Mouse (Mus musculus) heart, adult 2 months (tissue): ENCODE measurements around the gene Lgsn. TPM values are rescaled to one million over a fixed set of nuclear protein-coding genes. Genes with fewer than 3 reads are reported as not detected.

Experiments
- DNase-seq, 2 experiments: peaks; one replicate each; pipeline ENCODE4 v3.0.0; 2021
- H3K27ac ChIP-seq: fragments of 200-600 bp; 2 replicates; pipeline ENCODE4 v1.8.1; 2022
- H3K27me3 ChIP-seq: fragments of 200-500 bp; 2 replicates; pipeline ENCODE4 v1.6.1; 2012; ENCODE audit warnings: mild to moderate bottlenecking, low read length, inconsistent platforms, mixed read lengths; ENCODE audit not compliant: control insufficient read depth, insufficient read depth
- H3K36me3 ChIP-seq: fragments of 200-500 bp; 2 replicates; pipeline ENCODE4 v1.6.1; 2012; ENCODE audit warnings: low read length, inconsistent platforms; ENCODE audit not compliant: control insufficient read depth, insufficient read depth
- H3K4me1 ChIP-seq: fragments of 200-500 bp; 2 replicates; pipeline ENCODE4 v1.6.1; 2011; ENCODE audit warnings: low read length; ENCODE audit not compliant: control insufficient read depth, insufficient read depth
- H3K4me3 ChIP-seq: fragments of 200-600 bp; 2 replicates; pipeline ENCODE4 v1.8.1; 2022
- H3K79me2 ChIP-seq: fragments of 200-500 bp; replicated peaks from 2 replicates; pipeline ENCODE4 v1.6.1; 2012; ENCODE audit warnings: mild to moderate bottlenecking, inconsistent platforms, low read length, moderate library complexity, mixed read lengths; ENCODE audit not compliant: control insufficient read depth, insufficient read depth
- H3K9ac ChIP-seq: fragments of 200-500 bp; 2 replicates; pipeline ENCODE4 v1.6.1; 2012; ENCODE audit warnings: low read depth, mild to moderate bottlenecking, control low read depth, inconsistent platforms, low read length, mixed read lengths
- CTCF ChIP-seq: fragments of 200-600 bp; IDR thresholded peaks from 2 replicates; pipeline ENCODE4 v1.8.1; 2022; ENCODE audit warnings: antibody characterized with exemption, mild to moderate bottlenecking, moderate library complexity
- EP300 ChIP-seq: fragments of 200-500 bp; IDR thresholded peaks from 2 replicates; pipeline ENCODE4 v1.6.1; 2011; ENCODE audit warnings: low read depth, low read length, control low read depth; ENCODE audit not compliant: insufficient read depth
- POLR2A ChIP-seq: fragments of 200-500 bp; IDR thresholded peaks from 2 replicates; pipeline ENCODE4 v1.6.1; 2011; ENCODE audit warnings: mild to moderate bottlenecking, low read depth, low read length, control low read depth; ENCODE audit not compliant: insufficient read depth
- WGBS: fragments of 180-500 bp; shearing (Covaris S2); methylation state at CpG from one replicate; pipeline ENCODE4 v1.1.7; 2018; 5-methylcytosine and 5-hydroxymethylcytosine counted together
- intact Hi-C: fragments of 180-260 bp; cut with DNase I; formaldehyde crosslinking; loops from one replicate; pipeline ENCODE4 v1.15.1; 2025
- polyA plus RNA-seq: library from polyadenylated mRNA; depleted of rRNA; stranded (reverse); fragments of >200 nt; gene quantifications from 2 replicates; pipeline ENCODE4 v1.2.3, GENCODE M21; 2012
- total RNA-seq, 2 experiments: library from RNA; stranded (reverse); gene quantifications; 2 replicates each; pipeline ENCODE4 v1.2.3; 2021

Lgsn gene
- total and polyA plus RNA-seq, 3 experiments, result not detected

DNA sequence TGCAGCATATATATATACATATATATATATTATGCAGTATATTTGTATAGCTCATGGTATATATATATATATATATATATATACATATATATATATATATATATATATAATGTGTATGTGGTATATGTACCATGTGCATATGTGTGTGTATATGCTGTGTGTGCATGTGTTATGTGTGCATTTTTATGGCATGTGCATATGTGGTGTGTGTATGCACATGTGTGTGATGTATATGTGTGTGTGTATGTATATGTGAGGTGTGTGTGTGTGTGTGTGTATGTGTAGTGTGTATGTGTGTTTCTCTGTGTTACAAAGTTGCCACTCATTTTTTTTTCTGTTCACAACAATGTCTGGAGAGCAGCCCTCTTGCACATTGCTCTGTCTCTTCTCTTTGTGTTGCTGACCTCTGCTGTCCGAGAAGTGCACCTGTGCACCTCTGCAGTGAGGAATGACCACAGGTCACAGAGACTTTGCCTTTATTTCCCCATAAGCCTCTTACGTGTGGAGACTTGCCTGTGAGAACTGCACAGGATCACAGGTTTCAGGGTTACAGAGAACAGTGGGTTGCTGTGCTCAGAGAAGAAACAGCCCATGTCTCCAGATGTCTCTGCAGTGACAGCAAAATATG, 23.3 kb upstream of the Lgsn start:
- WGBS, result 41% methylated on average over 2 of the region's 2 CpGs
- Histone ChIP-seq H3K27ac (no peak overlapping the region), H3K79me2 (no peaks in the 10 kb centered on the region), H3K27me3 (no peaks in the 10 kb centered on the region), H3K36me3 (no peaks in the 10 kb centered on the region), H3K4me1 (no peaks in the 10 kb centered on the region; the same call in 1 of the 2 replicates), H3K4me3 (no peak overlapping the region), H3K9ac (no peak overlapping the region)
- intact Hi-C loops, result loop anchor here (2.0 to 5.0 kb wide), 2 partner anchors 206 to 280 kb away; partner anchors contain the start of gene Phf3
- TF ChIP-seq POLR2A (no peak), CTCF (peak; percentile 69), EP300 (0 out of 2 replicates have a peak, but pooled peaks have one; percentile 18)
- DNase-seq, result peak in 1 of 2 experiments; percentile 7

DNA sequence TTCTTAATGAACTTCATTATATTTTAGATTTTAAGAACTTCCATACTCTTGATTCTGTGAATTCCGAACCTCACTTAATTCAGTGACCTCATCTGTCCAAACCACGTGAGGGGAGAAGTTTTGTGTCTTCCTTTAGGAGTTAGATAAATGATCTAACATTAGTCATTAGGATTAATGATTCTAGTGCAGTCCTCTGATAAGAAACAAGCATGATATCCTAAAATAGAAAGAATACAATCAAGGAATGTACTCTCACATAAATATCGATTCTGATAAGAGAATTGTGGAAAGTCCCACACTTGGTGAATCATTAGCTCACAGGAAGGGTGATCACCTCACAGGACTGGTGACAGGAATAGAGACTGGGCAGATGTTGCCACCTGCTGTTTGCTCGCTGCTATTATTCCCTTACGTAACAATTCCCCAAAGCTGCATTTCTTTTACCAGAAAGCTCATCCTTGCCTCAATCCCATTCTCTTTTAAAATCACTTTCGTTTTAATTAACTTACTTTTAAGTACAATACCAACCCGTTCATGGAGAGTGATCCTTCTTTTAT, 22.3 kb upstream of the Lgsn start:
- peak; percentile 93 for TF ChIP-seq CTCF
- no peak for TF ChIP-seq POLR2A
- peak; percentile 60; the same call in 1 of the 2 replicates for TF ChIP-seq EP300
- intact Hi-C loops, result loop anchor here (1.0 to 5.0 kb wide), 4 partner anchors 207 to 376 kb away; partner anchors contain the start of gene Phf3
- 6% methylated on average over 7 of the region's 7 CpGs for WGBS
- Histone ChIP-seq H3K9ac (no peak overlapping the region), H3K36me3 (no peaks in the 10 kb centered on the region), H3K4me3 (no peak overlapping the region), H3K27me3 (no peaks in the 10 kb centered on the region), H3K79me2 (no peaks in the 10 kb centered on the region), H3K27ac (no peak overlapping the region; the same call in 1 of the 2 replicates), H3K4me1 (no peaks in the 10 kb centered on the region; the same call in 1 of the 2 replicates)
- DNase-seq, result peak; percentile 41 to 50

DNA sequence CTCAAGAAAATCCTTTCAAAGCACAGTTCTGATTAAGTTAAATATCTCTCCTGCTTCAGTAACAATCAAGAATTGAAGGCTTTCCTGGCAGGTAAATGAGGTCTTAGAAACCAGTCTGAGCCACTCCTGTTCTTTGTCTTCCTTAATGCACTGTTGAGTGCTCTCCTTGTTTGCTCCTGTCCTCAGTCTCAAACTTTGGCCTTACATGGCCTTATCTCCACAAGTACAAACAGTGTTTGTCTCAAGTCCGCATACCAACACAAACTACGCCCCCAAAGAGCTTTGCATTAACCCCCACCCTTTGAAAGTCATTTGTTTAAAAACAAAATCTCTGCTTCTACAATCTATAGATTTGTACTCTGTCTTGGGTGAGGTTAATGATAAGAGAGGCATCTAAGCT, 20.0 kb upstream of the Lgsn start:
- no peak overlapping the region for H3K9ac ChIP-seq
- DNase-seq, result no peak
- no peaks in the 10 kb centered on the region for H3K27me3 ChIP-seq
- no peaks in the 10 kb centered on the region for H3K36me3 ChIP-seq
- H3K27ac ChIP-seq, result no peak overlapping the region
- H3K4me1 ChIP-seq, result no peaks in the 10 kb centered on the region; the same call in 1 of the 2 replicates
- intact Hi-C loops, result no loop called here
- WGBS, result 58% methylated on average over 2 of the region's 2 CpGs
- TF ChIP-seq EP300 (no peak), POLR2A (no peak), CTCF (no peak)
- no peak overlapping the region for H3K4me3 ChIP-seq
- H3K79me2 ChIP-seq, result no peaks in the 10 kb centered on the region

DNA sequence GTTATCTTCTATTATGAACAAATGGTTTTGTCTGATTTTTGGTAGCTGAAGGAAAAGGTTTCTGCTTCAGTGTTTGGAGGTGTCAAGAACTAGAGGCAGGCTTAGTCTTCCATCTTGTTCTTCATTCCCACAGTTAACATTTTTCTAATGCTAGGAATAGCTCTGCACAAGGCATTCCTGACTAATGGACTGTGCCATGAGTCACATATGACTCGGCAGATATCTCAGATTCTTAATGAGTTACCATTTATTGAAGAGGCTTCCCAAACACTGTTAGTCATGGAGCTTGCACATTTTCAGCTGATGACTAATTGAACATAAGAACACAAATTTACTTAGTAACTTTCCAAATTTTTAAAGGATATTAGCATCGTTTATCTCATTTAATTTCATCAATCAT, 19.3 kb upstream of the Lgsn start:
- Histone ChIP-seq H3K4me1 (no peaks in the 10 kb centered on the region; the same call in 1 of the 2 replicates), H3K27me3 (no peaks in the 10 kb centered on the region), H3K9ac (no peak overlapping the region), H3K27ac (no peak overlapping the region), H3K79me2 (no peaks in the 10 kb centered on the region), H3K4me3 (no peak overlapping the region), H3K36me3 (no peaks in the 10 kb centered on the region)
- no peak for DNase-seq
- no peak for TF ChIP-seq CTCF
- TF ChIP-seq EP300, result no peak
- no peak for TF ChIP-seq POLR2A
- WGBS, result 60% methylated on average over 2 of the region's 2 CpGs
- intact Hi-C loops, result no loop called here

DNA sequence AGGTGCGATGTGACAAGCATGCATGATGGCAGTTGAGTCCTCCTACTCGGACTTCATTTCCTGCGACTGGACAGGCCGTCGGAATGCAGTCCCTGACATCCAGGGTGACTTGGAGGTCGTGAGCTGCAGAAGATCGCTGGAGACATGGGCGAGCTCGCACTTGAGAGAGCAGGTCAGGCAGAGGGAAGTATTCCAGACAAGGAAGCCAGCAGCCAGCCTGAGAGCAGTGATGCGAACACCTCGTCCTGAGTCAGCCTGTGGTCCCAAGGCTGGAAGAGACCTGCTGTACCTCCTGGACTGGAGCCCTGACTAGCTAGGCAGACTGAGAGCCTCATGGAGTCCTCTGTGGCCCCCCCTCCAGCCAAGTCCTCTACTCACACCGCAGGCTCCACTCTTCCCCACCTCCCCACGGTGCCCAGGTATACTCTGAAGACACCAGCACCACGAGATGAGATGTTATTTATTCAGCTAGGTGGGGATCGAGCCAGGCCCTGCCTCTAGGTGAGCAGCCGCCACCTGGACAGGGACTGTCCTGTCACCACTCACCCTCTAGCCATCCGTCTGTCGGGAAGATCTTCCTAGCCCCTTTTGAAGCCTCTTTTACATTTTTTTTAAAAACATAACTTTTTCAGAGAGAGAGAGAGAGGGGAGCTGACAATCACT, 11.5 kb upstream of the Lgsn start:
- Histone ChIP-seq H3K9ac (no peak overlapping the region), H3K27ac (no peak overlapping the region), H3K79me2 (no peaks in the 10 kb centered on the region), H3K4me1 (no peaks in the 10 kb centered on the region), H3K4me3 (no peak overlapping the region), H3K27me3 (no peaks in the 10 kb centered on the region), H3K36me3 (no peaks in the 10 kb centered on the region)
- intact Hi-C loops, result no loop called here
- 55% methylated on average over 18 of the region's 18 CpGs for WGBS
- DNase-seq, result no peak
- TF ChIP-seq CTCF (no peak), EP300 (no peak), POLR2A (no peak)
